Comparison of ENCODE assay signal across 8 mouse cellular contexts in the genomic region with DNA sequence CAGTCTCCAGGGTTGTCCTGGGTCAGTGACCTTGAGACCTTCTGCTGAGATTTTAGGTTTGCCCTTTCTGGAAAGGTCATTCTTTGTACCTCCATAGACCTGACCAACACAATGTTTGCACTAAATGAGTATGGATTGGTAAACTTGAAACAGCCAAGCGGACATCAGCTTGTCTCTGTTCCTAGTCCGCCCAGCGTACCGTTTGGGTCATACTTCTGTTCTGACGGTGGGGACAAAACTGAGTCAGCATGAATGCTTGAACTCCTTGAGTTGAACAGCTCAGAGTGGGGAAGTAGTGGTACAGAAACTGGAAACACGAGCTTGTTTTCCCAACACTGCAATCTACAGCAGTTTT. TPM values are rescaled to one million over a fixed set of nuclear protein-coding genes. Genes with fewer than 3 reads are reported as not detected.
A peak's percentile ranks its signal among the peaks of the same experiment; 100 is the strongest.
DNase-seq lines count a peak whose midpoint lies in the region; ATAC-seq and TF ChIP-seq lines count a peak whose summit lies in the region.

No protein-coding gene starts in this region.

- TF ChIP-seq CTCF in heart, postnatal 0 days (IDR thresholded peaks at IDR 0.05; ENCODE audit: low read depth): no peak
- no peak for TF ChIP-seq CTCF in liver, postnatal 0 days (IDR thresholded peaks at IDR 0.05; ENCODE audit: low read depth)

- no peak for TF ChIP-seq EP300 in heart, postnatal 0 days (IDR thresholded peaks at IDR 0.05; ENCODE audit: low read depth)
- TF ChIP-seq EP300 in liver, postnatal 0 days (IDR thresholded peaks at IDR 0.05; ENCODE audit: low read depth): peak; percentile 38; the same call in 1 of the 2 replicates

- H3K4me1 ChIP-seq in heart, postnatal 0 days (ENCODE audit: control insufficient read depth, insufficient read depth): peaks cover 4% of the 10 kb centered on the region; the same call in 1 of the 2 replicates
- H3K4me1 ChIP-seq in liver, postnatal 0 days (ENCODE audit: insufficient read depth): peaks cover 8% of the 10 kb centered on the region

- no peaks in the 10 kb centered on the region for H3K9me3 ChIP-seq in heart, postnatal 0 days (replicated peaks; ENCODE audit: control insufficient read depth, low read length)
- no peaks in the 10 kb centered on the region for H3K9me3 ChIP-seq in liver, postnatal 0 days (ENCODE audit: low read length)

- H3K36me3 ChIP-seq in heart, postnatal 0 days (replicated peaks; ENCODE audit: control insufficient read depth, insufficient read depth, low read length): no peaks in the 10 kb centered on the region
- H3K36me3 ChIP-seq in liver, postnatal 0 days (replicated peaks; ENCODE audit: insufficient read depth, low read length): no peaks in the 10 kb centered on the region

- peak overlapping the region; percentile 91 for H3K27ac ChIP-seq in heart, postnatal 0 days (ENCODE audit: low read depth)
- H3K27ac ChIP-seq in liver, postnatal 0 days (ENCODE audit: low read depth): peak overlapping the region; percentile 96

- no peak for ATAC-seq in heart, postnatal 0 days (ENCODE audit: insufficient read depth, low read depth)
- ATAC-seq in liver, postnatal 0 days: peak; percentile 64
- ATAC-seq in neutrophil, adult 5-6 weeks (ENCODE audit: extremely low read depth, insufficient number of reproducible peaks, low FRiP score, poor library complexity, severe bottlenecking): peak; percentile 37; the same call in 1 of the 2 replicates

- H3K4me3 ChIP-seq in heart, postnatal 0 days (ENCODE audit: low read depth, low read length): peak overlapping the region; percentile 93
- H3K4me3 ChIP-seq in liver, postnatal 0 days (ENCODE audit: low read depth, low read length): peak overlapping the region; percentile 96

- peak overlapping the region; percentile 95 for H3K9ac ChIP-seq in heart, postnatal 0 days (replicated peaks; ENCODE audit: low read depth, low read length)
- H3K9ac ChIP-seq in liver, postnatal 0 days (replicated peaks): peak overlapping the region; percentile 97

- H3K4me2 ChIP-seq in heart, postnatal 0 days (ENCODE audit: low read depth, low read length): peak overlapping the region; percentile 85
- peak overlapping the region; percentile 94 for H3K4me2 ChIP-seq in liver, postnatal 0 days (ENCODE audit: low read depth, low read length)

- 16% methylated on average over 6 of the region's 6 CpGs for WGBS in heart, postnatal 0 days
- WGBS in liver, postnatal 0 days (ENCODE audit: insufficient replicate concordance): 6% methylated on average over 6 of the region's 6 CpGs

- H3K27me3 ChIP-seq in heart, postnatal 0 days (ENCODE audit: control insufficient read depth, insufficient read depth, low read length): no peaks in the 10 kb centered on the region
- no peaks in the 10 kb centered on the region for H3K27me3 ChIP-seq in liver, postnatal 0 days (ENCODE audit: insufficient read depth, low read length)

- peak; percentile 45 for DNase-seq in layer of hippocampus, adult 11-12 months (ENCODE audit: low spot score)
- DNase-seq in layer of hippocampus, adult 9-10 months (ENCODE audit: low spot score): no peak
- DNase-seq in embryo, embryonic 10.5 days (ENCODE audit: low spot score): peak; percentile 66
- peak; percentile 20 for DNase-seq in heart, postnatal 0 days (ENCODE audit: low spot score)
- peak; percentile 35 for DNase-seq in liver, postnatal 0 days
- DNase-seq in ovary, postnatal 36 days (ENCODE audit: low spot score): no peak
- no peak for DNase-seq in right cerebral cortex, postnatal 36 days (ENCODE audit: low spot score in 2 of 2)

RNA-seq across cellular contexts. Expression of a gene that starts 0.7 kb away (rescaled TPM):
- total RNA-seq in heart, postnatal 0 days (2014; rRNA removed; ENCODE audit: low replicate concordance): 25.8 and 29.9 TPM in 2 replicates
- polyA plus RNA-seq in heart, postnatal 0 days (2015; fragmentation: Nextera tagmentation; extraction: Ambion mirVana): 5.0 and 5.2 TPM in 2 replicates
- 4.4 and 5.0 TPM in 2 replicates for polyA plus RNA-seq in liver, postnatal 0 days (2015; fragmentation: Nextera tagmentation; extraction: Ambion mirVana)
- total RNA-seq in neutrophil, adult 5-6 weeks (2017): 19.5 and 20.8 TPM in 2 replicates

Comparison
In these comparisons a context has a peak if more than half of its experiments do, and no peak if none do; other contexts are left out.
1. DNase-seq: peak in layer of hippocampus, adult 11-12 months (single experiment), embryo, embryonic 10.5 days (single experiment), heart, postnatal 0 days (single experiment) and liver, postnatal 0 days (single experiment); none in layer of hippocampus, adult 9-10 months (single experiment), ovary, postnatal 36 days (single experiment) and right cerebral cortex, postnatal 36 days (0 of 2).